Mouse (Mus musculus) heart, adult 8-10 months (tissue): ENCODE measurements at regions not wholly inside any gene's neighbourhood (a gene's known extent, or its start where the extent isn't known, plus 50 kb on each side); places are given as distances from the start of the nearest gene placed in this dataset.
"Not testable (repeated sequence)": the region's sequence is repeated elsewhere in the genome, so short reads cannot be mapped to it uniquely, and the experiment has no call there.

Experiments used
- DNase-seq: peaks from one replicate; pipeline ENCODE4 v3.0.0; 2022; ENCODE audit warnings: low spot score

DNA sequence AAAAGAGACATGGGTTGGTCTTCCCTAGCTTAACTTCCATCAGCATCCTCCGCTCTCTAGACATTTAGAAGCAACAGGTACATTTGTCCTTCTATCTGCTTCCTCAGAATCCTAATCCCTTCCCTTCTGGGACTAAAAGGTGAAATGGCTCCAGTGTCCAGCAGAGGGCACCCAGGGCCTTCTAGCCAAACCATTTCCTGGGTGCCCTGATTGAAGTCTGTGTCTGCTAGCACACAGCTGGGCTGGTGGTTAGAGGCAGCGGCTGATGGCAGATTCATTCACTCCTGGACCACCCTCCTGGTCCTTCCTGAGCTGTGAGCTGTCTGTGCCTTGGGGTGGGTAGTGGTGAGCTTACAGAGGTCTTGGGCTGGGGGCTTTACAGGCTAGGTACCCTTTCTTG lies 76.5 kb upstream of the Col13a1 start:
- no peak for DNase-seq

DNA sequence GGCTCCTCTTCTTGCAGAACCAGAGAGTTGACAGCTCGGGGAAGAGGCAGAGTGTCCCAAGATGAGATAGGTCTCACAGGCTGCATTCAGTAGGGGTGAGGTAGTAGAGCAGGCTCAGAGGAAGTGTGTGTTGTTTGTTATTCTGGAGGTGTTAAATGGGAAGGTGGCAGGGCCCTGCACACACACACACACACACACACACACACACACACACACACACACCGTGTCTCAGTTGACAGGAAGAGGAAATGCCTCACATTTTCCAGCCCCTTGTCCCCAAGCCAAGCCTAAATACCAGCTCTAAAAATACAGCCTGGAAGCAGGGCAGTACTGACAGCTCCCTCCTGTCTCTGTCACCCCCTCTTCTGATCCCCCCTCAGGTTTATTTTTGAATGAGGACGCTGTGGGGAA lies 70.9 kb upstream of the Col13a1 start:
- peak; percentile 35 for DNase-seq

GRCm38 (mm10) chr10:62044408-62044807 lies 65.5 kb upstream of the Col13a1 start:
- DNase-seq, result no peak

- DNase-seq, result no peak
These were observed 61.0 kb upstream of the Col13a1 start for GRCm38 (mm10) chr10:62039915-62040314.

GRCm38 (mm10) chr10:62038656-62039055 lies 59.7 kb upstream of the Col13a1 start:
- DNase-seq, result no peak

GRCm38 (mm10) chr10:62037402-62038199 lies 58.7 kb upstream of the Col13a1 start:
- DNase-seq, result no peak

DNA sequence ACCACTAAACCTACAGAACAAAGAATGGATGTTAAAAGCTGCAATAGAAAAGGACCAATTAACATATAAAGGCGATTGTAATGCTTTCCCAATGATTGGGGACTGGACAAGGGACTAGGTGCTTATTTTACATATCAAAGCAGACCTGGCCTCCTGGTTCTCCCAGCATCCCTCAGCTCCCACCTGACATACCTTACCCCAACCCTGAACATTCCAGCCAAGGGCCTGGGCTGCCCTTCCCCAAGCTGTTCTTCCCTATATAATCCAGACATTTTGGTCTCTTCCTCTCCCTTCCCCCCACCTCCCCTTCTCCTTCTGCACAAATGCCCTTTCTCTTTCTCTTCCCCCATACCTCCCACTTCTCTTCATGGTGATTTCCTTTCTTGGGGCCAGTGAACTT lies 57.9 kb upstream of the Col13a1 start:
- DNase-seq, result no peak

DNA sequence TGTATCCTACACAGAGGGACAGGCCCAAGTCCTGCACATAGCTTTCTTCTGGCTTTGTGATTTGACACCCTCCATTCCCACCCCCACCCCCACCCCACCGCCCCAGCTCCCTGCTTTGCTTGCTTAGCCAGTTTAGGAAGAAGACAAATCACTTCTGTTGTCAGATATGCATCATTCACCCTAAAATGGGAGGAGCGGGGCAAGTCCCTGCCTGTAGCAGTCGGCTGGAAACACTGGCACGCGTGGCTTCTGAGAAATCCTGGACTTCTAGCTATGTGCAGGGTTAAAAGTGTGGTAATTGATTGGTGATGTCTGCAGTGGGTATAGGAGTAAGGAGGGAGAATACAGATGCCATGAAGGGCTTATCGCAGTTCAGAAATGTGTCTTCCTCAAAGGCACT lies 55.4 kb upstream of the Col13a1 start:
- no peak for DNase-seq

DNA sequence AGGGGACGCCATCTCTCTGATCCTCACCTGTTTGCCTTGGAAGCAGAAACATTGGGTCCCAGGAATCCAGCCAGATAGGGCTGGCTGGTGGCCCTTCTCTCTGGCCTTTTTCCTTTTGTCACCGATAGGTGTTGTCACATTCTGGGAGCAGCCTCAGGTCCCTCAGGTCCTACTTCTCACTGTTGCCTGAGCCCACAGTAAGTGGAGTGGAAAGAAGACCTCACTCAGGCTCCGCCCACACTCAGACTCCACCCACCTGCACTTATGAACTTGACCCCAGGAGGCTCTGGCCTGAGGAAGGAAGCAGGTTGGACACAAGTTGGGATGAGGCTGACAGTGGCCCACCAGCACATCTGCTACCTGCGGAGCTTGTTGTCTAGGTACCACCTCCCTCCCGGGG lies 54.8 kb upstream of the Col13a1 start:
- DNase-seq, result peak; percentile 31

DNA sequence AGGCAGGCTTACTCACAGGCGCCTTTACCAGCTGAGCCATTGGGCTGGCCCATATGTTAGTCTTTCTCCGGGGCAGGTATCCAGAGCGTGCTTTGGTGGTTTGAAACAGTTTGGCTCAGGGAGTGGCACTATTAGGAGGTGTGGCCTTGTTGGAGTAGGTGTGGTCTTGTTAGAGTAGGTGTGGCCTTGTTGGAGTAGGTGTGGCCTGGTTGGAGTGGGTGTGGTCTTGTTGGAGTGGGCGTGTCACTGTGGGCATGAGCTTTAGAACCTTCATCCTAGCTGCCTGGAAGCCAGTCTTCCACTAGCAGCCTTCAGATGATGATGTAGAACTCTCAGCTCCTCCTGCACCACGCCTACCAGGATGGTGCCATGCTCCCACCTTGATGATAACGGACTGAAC lies 53.1 kb upstream of the Col13a1 start:
- not testable (repeated sequence) for DNase-seq

DNA sequence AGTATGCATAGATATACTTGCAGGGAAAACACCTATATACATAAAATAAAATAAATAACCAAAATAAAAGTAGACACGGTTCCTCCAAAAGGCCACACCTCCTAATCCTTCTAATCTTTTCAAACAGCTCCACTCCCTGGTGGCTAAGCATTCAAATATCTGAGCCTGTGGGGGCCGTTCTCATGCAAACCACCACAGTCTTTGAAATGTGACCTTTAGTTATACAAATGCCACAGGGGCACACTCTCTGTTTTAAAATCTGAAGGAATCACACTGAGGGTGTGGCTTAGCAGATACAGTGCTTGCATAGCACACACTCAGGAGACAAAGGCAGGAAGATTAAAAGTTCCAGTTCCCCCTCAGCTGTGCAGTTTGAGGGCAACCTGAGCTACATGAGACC lies 50.4 kb upstream of the Col13a1 start:
- DNase-seq, result no peak
